Mouse (Mus musculus): Measurements from ENCODE around the gene Dhh.

The Dhh gene

GRCm38 (mm10) chr15:98852071-98852470 is 46.3 kb downstream of the Dhh start:
- DNase-seq (ENCODE audit: low read depth in 2 of 2, low spot score in 2 of 2), result no peak

- DNase-seq (ENCODE audit: low read depth in 2 of 2, low spot score in 2 of 2), result no peak
Observed at GRCm38 (mm10) chr15:98851229-98851818, 47.0 kb downstream of the Dhh start.

GRCm38 (mm10) chr15:98850668-98851067 is 47.7 kb downstream of the Dhh start:
- DNase-seq (ENCODE audit: low read depth in 2 of 2, low spot score in 2 of 2), result no peak

- no peak for DNase-seq (ENCODE audit: low read depth in 2 of 2, low spot score in 2 of 2)
Observed at GRCm38 (mm10) chr15:98849956-98850600, 48.3 kb downstream of the Dhh start.

GRCm38 (mm10) chr15:98849165-98849564 is 49.2 kb downstream of the Dhh start:
- no peak for DNase-seq (ENCODE audit: low read depth in 2 of 2, low spot score in 2 of 2)

- no peak for DNase-seq (ENCODE audit: low read depth in 2 of 2, low spot score in 2 of 2)
Observed at GRCm38 (mm10) chr15:98846140-98846539, 52.2 kb downstream of the Dhh start.

GRCm38 (mm10) chr15:98845149-98845548 is 53.2 kb downstream of the Dhh start:
- DNase-seq (ENCODE audit: low read depth in 2 of 2, low spot score in 2 of 2), result no peak

- no peak for DNase-seq (ENCODE audit: low read depth in 2 of 2, low spot score in 2 of 2)
Observed at GRCm38 (mm10) chr15:98843595-98844223, 54.6 kb downstream of the Dhh start.
